In genomic region chr15:79219572-79219971, GRCm38 (mm10) we compare ENCODE assay signal across 15 mouse cellular contexts. TPM values are rescaled to one million over a fixed set of nuclear protein-coding genes. Genes with fewer than 3 reads are reported as not detected.
A peak's percentile ranks its signal among the peaks of the same experiment; 100 is the strongest.
DNase-seq lines count a peak whose midpoint lies in the region; ATAC-seq and TF ChIP-seq lines count a peak whose summit lies in the region.
"Had no signal": no experiment of that assay in that cellular context is flagged by ENCODE, and none has a peak within 500 bp of the region (broad histone marks: within the 10 kb centered on the region; RNA-seq: fewer than 3 reads in every experiment).

No protein-coding gene starts in this region.

- TF ChIP-seq POLR2A in kidney, adult 2 months (IDR thresholded peaks at IDR 0.05; ENCODE audit: low read depth, low read length), result no peak

- no peaks in the 10 kb centered on the region for H3K9me3 ChIP-seq in limb, embryonic 10.5 days (replicated peaks)
- H3K9me3 ChIP-seq: embryonic facial prominence, embryonic 13.5 days; liver, embryonic 13.5 days had no signal

- H3K4me3 ChIP-seq in kidney, adult 2 months (ENCODE audit: insufficient read depth, low read depth, low read length), result no peak overlapping the region
- H3K4me3 ChIP-seq in limb, embryonic 10.5 days, result no peak overlapping the region
- H3K4me3 ChIP-seq: embryonic facial prominence, embryonic 13.5 days; liver, embryonic 13.5 days; myocyte had no signal

- intact Hi-C loops in gastrocnemius, postnatal 36 days (cut with DNase I), result no loop called here

- no peak for ATAC-seq in monocyte, adult 5-6 weeks (replicated peaks; ENCODE audit: insufficient number of reproducible peaks, low FRiP score, low TSS enrichment, poor library complexity, severe bottlenecking)
- ATAC-seq: Patski had no signal

- no peak for TF ChIP-seq CTCF in kidney, adult 2 months (conservative IDR thresholded peaks at IDR 0.05; ENCODE audit: insufficient read depth, insufficient read length, low read depth, low read length)

- H3K4me1 ChIP-seq in kidney, adult 2 months (ENCODE audit: control insufficient read depth, insufficient read depth, low read length), result no peaks in the 10 kb centered on the region
- peaks cover 32% of the 10 kb centered on the region for H3K4me1 ChIP-seq in limb, embryonic 10.5 days

- WGBS in kidney, adult 2 months, result 14% methylated on average over 1 of the region's 1 CpGs
- WGBS in limb, embryonic 10.5 days, result 0% methylated on average over 1 of the region's 1 CpGs

- DNase-seq in kidney, adult 2 months, result peak; percentile 26
- no peak for DNase-seq in kidney, adult 8-10 months
- DNase-seq in embryo, embryonic 10 days (ENCODE audit: low spot score), result peak; percentile 87
- peak; percentile 73 for DNase-seq in embryo, embryonic 11 days
- DNase-seq in limb, embryonic 10.5 days (ENCODE audit: low spot score), result no peak
- no peak for DNase-seq in gastrocnemius, postnatal 36 days
- DNase-seq: cerebellum, adult 9-11 months; heart, postnatal 4 days; liver, embryonic 13.5 days had no signal

- no peak overlapping the region for H3K27ac ChIP-seq in kidney, adult 2 months (ENCODE audit: insufficient read depth, low read depth, low read length)
- H3K27ac ChIP-seq in limb, embryonic 10.5 days, result peak overlapping the region; percentile 28; the same call in 1 of the 2 replicates
- H3K27ac ChIP-seq: embryonic facial prominence, embryonic 13.5 days; liver, embryonic 13.5 days had no signal

- H3K36me3 ChIP-seq in kidney, adult 2 months (ENCODE audit: control insufficient read depth, insufficient read depth, low read length), result no peaks in the 10 kb centered on the region
- H3K36me3 ChIP-seq in limb, embryonic 10.5 days, result no peaks in the 10 kb centered on the region
- H3K36me3 ChIP-seq: embryonic facial prominence, embryonic 13.5 days; liver, embryonic 13.5 days had no signal

- no peaks in the 10 kb centered on the region for H3K27me3 ChIP-seq in kidney, adult 2 months (replicated peaks; ENCODE audit: control insufficient read depth, insufficient read depth, low read length)
- no peaks in the 10 kb centered on the region for H3K27me3 ChIP-seq in limb, embryonic 10.5 days (ENCODE audit: low read depth, poor library complexity, severe bottlenecking)
- H3K27me3 ChIP-seq: embryonic facial prominence, embryonic 13.5 days; Patski had no signal

RNA-seq across cellular contexts. Expression of gene Pick1, which starts 9.4 kb away (rescaled TPM):
- polyA plus RNA-seq in kidney, adult 2 months (2012; rRNA removed), result 29.8 and 31.4 TPM in 2 replicates
- polyA plus RNA-seq in limb, embryonic 10.5 days (2016; fragmentation: Nextera tagmentation; extraction: Ambion mirVana), result 38.3 and 52.5 TPM in 2 replicates
- total RNA-seq in monocyte, adult 5-6 weeks (2017), result 7.2 to 13.7 TPM (median 8.1 TPM) in 3 replicates
- total RNA-seq in gastrocnemius, postnatal 36 days (2021), result 10 to 100 TPM; 26.9 to 30.9 TPM

RNA-seq across cellular contexts. Expression of gene Gm49486, which starts 9.6 kb away (rescaled TPM):
- polyA plus RNA-seq in kidney, adult 2 months (2012; rRNA removed), result 0.04 and 0.11 TPM in 2 replicates
- 0.11 and 0.48 TPM in 2 replicates for polyA plus RNA-seq in limb, embryonic 10.5 days (2016; fragmentation: Nextera tagmentation; extraction: Ambion mirVana)
- total RNA-seq in monocyte, adult 5-6 weeks (2017), result not detected in 3 replicates
- total RNA-seq in gastrocnemius, postnatal 36 days (2021), result under 1 TPM in 1 of 2 experiments, not detected in 1; 0.46 TPM
- polyA plus RNA-seq: liver, embryonic 13.5 days; spleen, adult 2 months had no signal

RNA-seq across cellular contexts. Expression of gene Slc16a8, which starts 35.0 kb away (rescaled TPM):
- 0.23 and 0.49 TPM in 2 replicates for polyA plus RNA-seq in kidney, adult 2 months (2012; rRNA removed)
- 0.16 TPM in 1 of 2 replicates, not detected in the other for polyA plus RNA-seq in limb, embryonic 10.5 days (2016; fragmentation: Nextera tagmentation; extraction: Ambion mirVana)
- total RNA-seq in monocyte, adult 5-6 weeks (2017), result not detected in 3 replicates
- under 1 TPM in 1 of 2 experiments, not detected in 1; 0.18 TPM for total RNA-seq in gastrocnemius, postnatal 36 days (2021)
- total RNA-seq: adrenal gland, adult 18-20 months had no signal
- polyA plus RNA-seq: liver, embryonic 13.5 days; spleen, adult 2 months had no signal

RNA-seq across cellular contexts. Expression of gene Sox10, which starts 54.5 kb away (rescaled TPM):
- polyA plus RNA-seq in kidney, adult 2 months (2012; rRNA removed), result 0.75 and 1.2 TPM in 2 replicates
- 0.75 and 1.8 TPM in 2 replicates for polyA plus RNA-seq in limb, embryonic 10.5 days (2016; fragmentation: Nextera tagmentation; extraction: Ambion mirVana)
- not detected in 3 replicates for total RNA-seq in monocyte, adult 5-6 weeks (2017)
- 1 to 10 TPM in 1 of 2 experiments, under 1 TPM in 1; 0.97 to 1.8 TPM for total RNA-seq in gastrocnemius, postnatal 36 days (2021)
- polyA plus RNA-seq: myocyte, Patski had no signal

Comparison
In these comparisons a context has a peak if more than half of its experiments do, and no peak if none do; other contexts are left out.
1. DNase-seq: peak in kidney, adult 2 months (single experiment), embryo, embryonic 10 days (single experiment) and embryo, embryonic 11 days (single experiment); none in kidney, adult 8-10 months (0 of 2), limb, embryonic 10.5 days (single experiment) and gastrocnemius, postnatal 36 days (0 of 2).